Mouse (Mus musculus): Measurements from ENCODE around the gene Gpc6.

GRCm38 (mm10) chr14:117906361-117906760, 981.2 kb downstream of the Gpc6 start:
- TF ChIP-seq EP300 (optimal IDR thresholded peaks at IDR 0.05) (no peak), CTCF (IDR thresholded peaks at IDR 0.05; ENCODE audit: low read depth) (no peak)

Measured in stomach, postnatal 0 days (tissue).